Mouse (Mus musculus) liver, embryonic 12.5 days (tissue): Measurements from ENCODE around the gene Gm6803. TPM values are rescaled to one million over a fixed set of nuclear protein-coding genes. Genes with fewer than 3 reads are reported as not detected.
"Not testable (repeated sequence)": the region's sequence is repeated elsewhere in the genome, so short reads cannot be mapped to it uniquely, and the experiment has no call there.

Experiments used
- ATAC-seq: fragments of 200-750 bp; cut with Nextera tagmentation; 2 replicates; pipeline ENCODE4 v1.8.0; 2017; ENCODE audit warnings: moderate number of reproducible peaks, mild to moderate bottlenecking, moderate library complexity
- H3K27ac ChIP-seq: fragments of 300-500 bp; sonication (generic); 2 replicates; pipeline ENCODE4 v1.5.1; 2016; ENCODE audit warnings: mild to moderate bottlenecking
- H3K27me3 ChIP-seq: fragments of 300-500 bp; sonication (generic); replicated peaks from 2 replicates; pipeline ENCODE4 v1.6.1; 2016; ENCODE audit warnings: mild to moderate bottlenecking, moderate library complexity
- H3K36me3 ChIP-seq: fragments of 300-500 bp; sonication (generic); 2 replicates; pipeline ENCODE4 v1.6.1; 2016; ENCODE audit warnings: mild to moderate bottlenecking, moderate library complexity
- H3K4me1 ChIP-seq: fragments of 300-500 bp; sonication (generic); 2 replicates; pipeline ENCODE4 v1.6.1; 2016
- H3K4me2 ChIP-seq: fragments of 300-500 bp; sonication (generic); 2 replicates; pipeline ENCODE4 v1.6.1; 2016; ENCODE audit warnings: mild to moderate bottlenecking, moderate library complexity
- H3K4me3 ChIP-seq: fragments of 300-500 bp; sonication (generic); 2 replicates; pipeline ENCODE4 v1.5.1; 2016; ENCODE audit warnings: mild to moderate bottlenecking, moderate library complexity
- H3K9ac ChIP-seq: fragments of 300-500 bp; sonication (generic); 2 replicates; pipeline ENCODE4 v1.6.1; 2016; ENCODE audit warnings: mild to moderate bottlenecking, moderate library complexity
- H3K9me3 ChIP-seq: fragments of 300-500 bp; sonication (generic); replicated peaks from 2 replicates; pipeline ENCODE4 v1.6.1; 2016; ENCODE audit warnings: mild to moderate bottlenecking, moderate library complexity
- WGBS: fragments of 180-500 bp; shearing (Covaris S2); methylation state at CpG from one replicate; pipeline ENCODE4 v1.1.7; 2016; ENCODE audit not compliant: insufficient replicate concordance; 5-methylcytosine and 5-hydroxymethylcytosine counted together
- polyA plus RNA-seq: library from polyadenylated mRNA; unstranded; fragments of >200 nt; fragmentation: Nextera tagmentation; extraction: Ambion mirVana; gene quantifications from 2 replicates; pipeline ENCODE4 v1.2.1, GENCODE M21; 2016

Gene Gm6803
- polyA plus RNA-seq = not detected in 2 replicates

DNA sequence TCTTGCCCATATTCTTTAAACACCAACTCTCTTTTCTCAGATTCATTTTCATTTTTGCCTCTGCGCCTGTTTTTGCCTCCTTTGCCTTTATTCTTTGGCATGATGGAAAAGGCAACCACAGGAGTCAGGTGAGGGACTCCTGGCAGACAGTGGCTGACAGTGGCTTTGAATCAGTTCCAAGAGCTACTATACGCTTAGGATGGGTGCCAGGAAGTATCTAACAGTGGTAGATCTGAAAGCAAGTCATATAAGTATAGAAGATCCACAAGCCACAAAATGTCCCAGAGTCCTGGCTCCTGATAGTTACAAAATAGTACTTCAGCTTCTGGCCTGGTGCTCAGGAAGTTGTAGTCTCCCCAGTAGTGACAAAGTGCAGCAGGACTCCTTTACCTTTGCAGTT is at the start of gene Gm6803:
Gm6803 (minus strand) TSS at position 101 of the 400 bp plus-strand sequence.
- not testable (repeated sequence) for H3K4me2 ChIP-seq, H3K4me1 ChIP-seq, H3K9ac ChIP-seq, H3K36me3 ChIP-seq, H3K9me3 ChIP-seq, H3K27ac ChIP-seq, H3K4me3 ChIP-seq, ATAC-seq, H3K27me3 ChIP-seq
- WGBS = 55% methylated on average over 2 of the region's 2 CpGs

DNA sequence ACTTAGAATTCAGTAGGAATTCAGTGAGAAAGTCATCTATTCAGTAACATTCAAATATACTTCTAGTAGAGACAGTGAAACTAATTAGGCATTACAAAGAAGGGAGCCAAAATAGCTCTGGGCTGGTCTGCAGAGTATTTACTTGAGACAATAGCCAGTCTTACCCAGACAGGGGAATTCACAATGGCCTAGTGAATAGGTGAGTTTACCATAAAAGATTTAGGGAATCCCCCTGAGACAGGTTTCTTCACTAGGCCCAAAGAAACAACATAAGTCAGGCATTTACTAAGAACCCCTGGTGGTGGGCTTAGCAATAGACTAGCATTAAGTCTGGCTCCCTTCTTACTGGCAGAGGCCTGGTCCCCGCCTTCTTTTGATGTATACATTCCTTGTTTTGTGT is 26.7 kb upstream of the Gm6803 start:
- H3K27ac ChIP-seq, H3K36me3 ChIP-seq, H3K27me3 ChIP-seq, H3K4me3 ChIP-seq, H3K9me3 ChIP-seq, H3K9ac ChIP-seq, ATAC-seq, H3K4me2 ChIP-seq, H3K4me1 ChIP-seq: not testable (repeated sequence)
- whole genome bisulfite sequencing = 46% methylated on average over 1 of the region's 1 CpGs

DNA sequence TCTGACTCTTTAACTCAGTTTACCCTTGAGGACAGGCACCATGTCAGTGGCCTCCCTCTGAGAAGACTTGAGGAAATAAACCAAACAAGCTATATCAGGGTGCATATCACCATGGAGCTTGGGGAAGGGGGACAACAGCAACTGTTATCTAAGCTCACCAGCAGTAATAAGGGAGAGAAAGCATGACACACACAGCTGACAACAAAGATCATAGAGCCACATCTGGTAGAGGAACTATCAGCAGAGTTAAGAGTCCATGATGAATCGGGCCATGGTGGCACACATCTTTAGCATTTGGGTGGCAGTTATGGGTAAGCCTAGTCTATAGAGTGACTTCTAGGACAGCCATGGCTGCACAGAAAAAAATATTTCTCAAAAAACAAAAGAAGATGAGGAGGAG is 21.1 kb upstream of the Gm6803 start:
- not testable (repeated sequence) for H3K4me1 ChIP-seq, H3K36me3 ChIP-seq, H3K9me3 ChIP-seq, H3K27ac ChIP-seq, H3K4me2 ChIP-seq, H3K27me3 ChIP-seq, ATAC-seq, H3K4me3 ChIP-seq, H3K9ac ChIP-seq
- 75% methylated on average over 1 of the region's 1 CpGs for WGBS

DNA sequence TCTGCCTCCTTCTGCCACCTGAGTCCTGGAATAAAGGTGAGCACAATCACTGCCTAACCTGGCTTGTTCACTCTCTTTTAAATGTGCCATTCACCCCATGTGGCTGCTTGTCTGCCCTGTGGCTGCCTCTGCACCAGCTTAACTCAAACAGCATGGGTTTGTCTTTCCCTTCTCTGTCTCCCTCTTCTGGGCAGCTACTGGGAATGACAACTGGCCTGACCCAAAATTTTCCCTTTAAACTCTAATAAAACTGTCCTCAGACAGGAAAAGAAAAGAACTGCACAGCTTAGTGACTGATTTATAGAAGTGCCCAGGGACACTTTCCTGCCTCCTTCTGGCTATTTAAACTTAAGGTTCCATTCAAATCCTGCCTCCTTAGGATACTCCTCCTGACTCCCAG is 20.5 kb upstream of the Gm6803 start:
- not testable (repeated sequence) for H3K27me3 ChIP-seq, H3K4me2 ChIP-seq, H3K9ac ChIP-seq, H3K4me1 ChIP-seq, ATAC-seq, H3K36me3 ChIP-seq, H3K4me3 ChIP-seq, H3K27ac ChIP-seq, H3K9me3 ChIP-seq

DNA sequence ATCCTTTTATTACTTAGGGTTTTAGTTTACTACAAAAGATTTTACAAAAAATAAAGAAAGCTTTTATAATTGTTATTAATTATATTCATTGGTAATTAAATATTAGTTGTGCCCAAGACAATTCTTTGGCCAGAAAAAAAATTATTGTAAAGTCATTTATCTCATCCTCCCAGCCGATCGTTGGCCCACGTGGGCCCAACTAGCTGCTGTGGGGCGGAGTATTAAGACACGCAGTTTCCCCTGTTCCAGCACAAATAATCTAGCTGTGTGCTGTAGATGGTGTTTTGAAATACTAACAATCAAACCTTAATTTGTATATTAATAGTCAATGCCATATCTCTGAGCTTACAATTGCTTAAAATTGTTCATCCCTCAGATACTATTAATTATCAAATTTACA is 13.7 kb upstream of the Gm6803 start:
- H3K27me3 ChIP-seq, H3K36me3 ChIP-seq, H3K4me2 ChIP-seq, H3K9ac ChIP-seq, H3K27ac ChIP-seq, H3K9me3 ChIP-seq, H3K4me3 ChIP-seq, H3K4me1 ChIP-seq, ATAC-seq: not testable (repeated sequence)
- WGBS = 77% methylated on average over 5 of the region's 5 CpGs

DNA sequence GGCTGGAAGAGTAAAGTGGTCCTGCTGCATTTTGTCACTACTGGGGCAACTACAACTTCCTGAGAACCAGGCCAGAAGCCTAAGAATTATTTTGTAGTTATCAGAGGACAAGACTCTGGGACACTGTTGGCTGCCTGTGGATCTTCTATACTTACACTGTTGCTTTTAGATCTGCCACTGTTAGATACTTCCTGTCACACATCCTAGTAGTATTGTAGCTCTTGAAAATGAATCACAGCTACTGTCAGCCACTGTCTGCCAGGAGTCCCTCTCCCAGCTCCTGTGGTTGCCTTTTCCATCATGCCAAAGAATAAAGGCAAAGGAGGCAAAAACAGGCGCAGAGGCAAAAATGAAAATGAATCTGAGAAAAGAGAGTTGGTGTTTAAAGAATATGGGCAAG is 8.1 kb upstream of the Gm6803 start, which contains the start of gene Gm2056:
Gm2056 (plus strand) TSS at position 301 of the 400 bp plus-strand sequence.
- H3K27ac ChIP-seq, ATAC-seq, H3K4me3 ChIP-seq, H3K9me3 ChIP-seq, H3K36me3 ChIP-seq, H3K4me2 ChIP-seq, H3K4me1 ChIP-seq, H3K9ac ChIP-seq, H3K27me3 ChIP-seq: not testable (repeated sequence)
- WGBS = 65% methylated on average over 1 of the region's 1 CpGs

DNA sequence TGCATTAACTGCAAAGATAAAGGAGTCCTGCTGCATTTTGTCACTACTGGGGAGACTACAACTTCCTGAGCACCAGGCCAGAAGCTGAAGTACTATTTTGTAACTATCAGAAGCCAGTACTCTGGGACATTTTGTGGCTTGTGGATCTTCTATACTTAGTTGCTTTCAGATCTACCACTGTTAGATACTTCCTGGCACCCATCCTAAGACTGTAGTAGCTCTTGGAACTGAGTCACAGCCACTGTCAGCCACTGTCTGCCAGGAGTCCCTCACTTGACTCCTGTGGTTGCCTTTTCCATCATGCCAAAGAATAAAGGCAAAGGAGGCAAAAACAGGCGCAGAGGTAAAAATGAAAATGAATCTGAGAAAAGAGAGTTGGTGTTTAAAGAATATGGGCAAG is 7.0 kb downstream of the Gm6803 start, which contains the start of gene Gm2075:
Gm2075 (plus strand) TSS at position 301 of the 400 bp plus-strand sequence.
- not testable (repeated sequence) for H3K27me3 ChIP-seq, ATAC-seq, H3K27ac ChIP-seq, H3K9ac ChIP-seq, H3K36me3 ChIP-seq, H3K4me3 ChIP-seq, H3K4me2 ChIP-seq, H3K4me1 ChIP-seq, H3K9me3 ChIP-seq
- 17% methylated on average over 1 of the region's 1 CpGs for WGBS

DNA sequence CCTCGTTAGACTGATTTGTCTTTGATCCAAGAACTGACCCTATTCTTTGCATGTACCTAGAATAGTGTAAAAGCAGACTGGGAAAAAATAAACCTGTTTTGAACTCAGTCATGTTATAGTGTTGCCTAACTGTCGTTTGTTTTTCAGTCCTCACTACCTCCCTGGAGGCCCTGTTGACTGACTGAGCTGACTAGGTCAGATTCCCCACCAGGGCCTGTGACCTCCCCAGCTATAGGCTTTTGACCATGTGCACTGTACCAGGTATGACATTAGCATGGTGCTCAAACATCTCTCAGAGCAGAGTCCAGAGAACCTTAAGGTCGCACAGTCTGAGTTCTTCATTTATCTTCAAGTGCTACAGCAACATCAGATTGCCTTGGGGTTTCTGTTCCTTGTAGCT is 14.5 kb downstream of the Gm6803 start:
- 49% methylated on average over 3 of the region's 3 CpGs for WGBS
- H3K9ac ChIP-seq, H3K36me3 ChIP-seq, H3K27me3 ChIP-seq, H3K4me3 ChIP-seq, H3K4me1 ChIP-seq, H3K4me2 ChIP-seq, H3K9me3 ChIP-seq, H3K27ac ChIP-seq: not testable (repeated sequence)
- 0 out of 2 replicates have a peak, but pooled peaks have one; percentile 51 for ATAC-seq

DNA sequence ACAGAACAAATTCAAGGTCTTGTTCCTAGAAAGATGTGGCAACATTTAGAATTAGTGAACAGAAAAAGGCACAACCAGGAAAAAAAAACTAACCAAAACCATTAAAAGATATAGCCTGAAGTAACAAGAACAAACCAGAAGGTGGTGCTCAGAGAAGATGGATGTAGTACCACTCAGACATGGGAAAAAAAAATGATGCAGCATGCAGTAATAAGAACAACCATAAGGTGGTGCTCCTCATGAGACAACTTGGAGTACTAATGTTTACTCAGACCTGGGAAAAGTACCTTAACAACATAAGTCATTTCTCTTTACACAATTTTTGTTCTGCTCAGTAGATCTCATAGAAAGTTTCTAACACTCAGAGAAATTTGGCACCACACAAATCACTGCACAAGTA is 34.6 kb downstream of the Gm6803 start:
- H3K27me3 ChIP-seq, H3K9me3 ChIP-seq, H3K4me3 ChIP-seq, H3K36me3 ChIP-seq, H3K9ac ChIP-seq, H3K27ac ChIP-seq, H3K4me2 ChIP-seq, ATAC-seq, H3K4me1 ChIP-seq: not testable (repeated sequence)

Other genes with a start within 250 kb of the Gm6803 start
- gene Gm21319, start 243.0 kb downstream of the Gm6803 start, polyA plus RNA-seq = not detected in 2 replicates
- gene Gm21936, start 223.3 kb downstream of the Gm6803 start, polyA plus RNA-seq = not detected in 2 replicates
- gene BB287469, start 202.2 kb downstream of the Gm6803 start, polyA plus RNA-seq = not detected in 2 replicates
- not detected in 2 replicates for gene Gm2001, start 176.4 kb downstream of the Gm6803 start, polyA plus RNA-seq
- gene Gm2016, start 144.7 kb downstream of the Gm6803 start, polyA plus RNA-seq = not detected in 2 replicates
- gene Gm2022, start 123.4 kb downstream of the Gm6803 start, polyA plus RNA-seq = not detected in 2 replicates
- gene Gm2035, start 98.9 kb downstream of the Gm6803 start, polyA plus RNA-seq = not detected in 2 replicates
- not detected in 2 replicates for gene Gm2042, start 64.7 kb downstream of the Gm6803 start, polyA plus RNA-seq
- gene Gm2075, start 6.9 kb downstream of the Gm6803 start, polyA plus RNA-seq = not detected in 2 replicates
- not detected in 2 replicates for gene Gm2056, start 8.2 kb upstream of the Gm6803 start, polyA plus RNA-seq
- not detected in 2 replicates for gene Gm16368, start 64.9 kb upstream of the Gm6803 start, polyA plus RNA-seq
- gene Gm10436, start 163.3 kb upstream of the Gm6803 start, polyA plus RNA-seq = not detected in 2 replicates
- not detected in 2 replicates for gene Gm8332, start 231.3 kb upstream of the Gm6803 start, polyA plus RNA-seq